Mouse (Mus musculus): ENCODE measurements at regions not wholly inside any gene's neighbourhood (a gene's known extent, or its start where the extent isn't known, plus 50 kb on each side); places are given as distances from the start of the nearest gene placed in this dataset.
"Not testable (repeated sequence)": the region's sequence is repeated elsewhere in the genome, so short reads cannot be mapped to it uniquely, and the experiment has no call there.

DNA sequence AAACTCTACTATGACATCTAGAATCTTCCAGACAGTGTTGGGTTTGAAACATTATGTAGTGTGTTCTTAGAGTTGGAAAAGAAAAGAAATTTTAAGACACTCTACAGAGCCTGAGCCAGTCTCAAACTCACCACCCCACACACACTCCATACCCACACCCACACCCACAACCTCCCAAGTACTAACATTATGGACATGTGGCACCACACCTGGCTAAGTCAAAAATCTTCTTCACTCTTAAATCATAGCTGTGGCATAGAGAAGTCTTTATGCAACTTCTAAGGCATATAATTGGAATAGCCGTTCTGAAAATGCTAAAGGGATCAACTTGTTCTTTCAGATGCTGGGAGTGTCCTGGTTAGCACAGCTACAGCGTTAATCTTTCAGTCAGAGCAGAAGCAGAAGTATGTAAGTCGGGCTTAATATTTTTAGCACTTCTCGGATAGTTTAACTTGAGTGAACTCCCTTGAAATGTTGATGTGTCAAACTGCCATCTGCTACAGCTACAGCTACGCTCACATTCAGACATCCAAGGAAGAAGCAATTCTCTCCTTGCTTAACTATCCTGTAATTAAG is 68.6 kb upstream of the Creb1 start:
- no peak for DNase-seq (ENCODE audit: low read depth)

DNA sequence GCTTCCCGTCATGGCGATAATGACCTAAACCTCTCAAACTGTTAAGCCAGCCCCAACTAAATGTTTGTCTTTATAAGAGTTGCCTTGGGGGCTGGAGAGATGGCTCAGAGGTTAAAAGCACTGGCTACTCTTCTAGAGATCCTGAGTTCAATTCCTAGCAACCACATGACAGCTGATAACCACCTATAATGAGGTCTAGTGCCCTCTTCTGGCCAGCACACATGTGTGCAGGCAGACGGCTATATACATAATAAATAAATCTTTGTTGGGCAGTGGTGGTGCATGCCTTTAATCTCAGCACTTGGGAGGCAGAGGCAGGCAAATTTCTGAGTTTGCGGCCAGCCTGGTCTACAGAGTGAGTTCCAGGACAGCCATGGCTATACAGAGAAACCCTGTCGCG is 70.8 kb upstream of the Creb1 start:
- not testable (repeated sequence) for DNase-seq (ENCODE audit: low read depth)

DNA sequence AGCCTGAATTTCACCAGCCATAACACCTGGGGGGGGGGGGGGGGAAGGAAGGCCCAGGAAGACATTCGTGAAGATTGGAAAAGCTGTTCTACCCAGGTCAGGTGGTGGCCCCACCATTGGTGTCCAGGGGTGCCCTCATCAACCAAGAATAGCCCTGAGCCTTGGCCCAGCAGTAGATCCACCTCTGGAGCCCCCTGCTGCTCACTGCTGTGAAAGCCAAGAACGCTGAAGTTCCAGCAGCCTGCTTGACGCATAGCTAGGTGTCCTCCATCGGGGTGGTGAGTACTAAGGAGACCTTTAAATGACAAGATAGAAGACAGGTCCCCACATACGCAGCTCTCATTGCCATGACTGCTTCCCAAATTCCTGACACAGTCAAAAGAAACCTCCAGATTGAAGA is 74.6 kb upstream of the Creb1 start:
- DNase-seq (ENCODE audit: low read depth): no peak

DNA sequence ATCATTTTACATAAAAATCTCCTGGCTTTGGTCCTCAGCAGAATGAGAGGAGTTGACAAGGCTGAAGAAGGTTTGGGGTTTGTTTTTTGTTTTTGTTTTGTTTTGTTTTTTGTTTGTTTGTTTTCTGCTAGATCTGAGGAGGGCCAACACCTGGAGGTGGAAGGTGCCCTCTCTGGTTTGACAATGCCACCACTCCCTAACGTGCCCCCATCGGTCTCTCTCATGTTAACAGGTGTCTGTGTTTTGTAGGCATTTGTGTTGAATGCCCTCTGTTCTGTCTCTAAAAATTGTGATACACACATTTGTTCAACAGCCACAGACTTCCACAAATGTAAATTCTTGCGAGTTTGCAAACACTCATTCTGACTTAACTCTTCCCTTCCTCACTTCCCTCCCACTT is 83.3 kb upstream of the Creb1 start:
- DNase-seq (ENCODE audit: low read depth): no peak

DNA sequence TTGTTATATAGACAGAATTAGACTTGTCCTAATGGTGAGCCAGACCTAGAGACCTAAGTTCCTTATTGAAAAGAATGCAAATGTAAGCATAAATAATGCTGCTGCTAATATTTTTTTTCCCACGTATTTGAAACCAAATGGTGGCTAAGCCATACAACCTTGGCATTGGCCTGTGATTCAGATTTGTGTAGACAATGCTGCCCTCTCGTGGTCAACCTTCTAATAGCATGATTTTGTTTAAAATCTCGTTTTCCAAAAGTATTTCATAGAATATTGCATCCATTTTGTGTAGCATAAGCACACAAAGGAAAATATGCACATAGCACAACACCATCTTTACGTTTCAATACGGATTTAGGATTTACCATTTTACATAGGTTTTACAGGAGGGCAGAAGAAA is 84.4 kb upstream of the Creb1 start:
- peak; percentile 92 for DNase-seq (ENCODE audit: low read depth)

DNA sequence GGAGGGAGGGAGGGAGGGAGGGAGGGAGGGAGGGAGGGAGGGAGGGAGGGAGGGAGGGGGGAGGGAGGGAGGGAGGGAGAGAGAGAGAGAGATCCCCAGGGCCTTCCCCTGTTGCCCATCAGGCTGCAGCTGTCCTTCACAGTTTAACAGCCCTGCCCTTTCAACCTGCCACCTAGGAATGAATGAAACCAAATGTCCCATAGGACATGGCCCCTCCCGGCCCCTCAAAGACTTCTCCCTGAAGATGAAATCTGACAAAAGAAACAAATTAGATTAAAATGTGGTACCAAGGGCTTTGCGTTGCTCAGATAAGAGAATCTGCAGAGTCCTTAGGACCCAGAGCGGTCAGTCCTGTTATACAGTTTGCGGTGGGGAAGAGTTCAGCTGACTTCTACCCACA is 86.0 kb upstream of the Creb1 start:
- no peak for DNase-seq (ENCODE audit: low read depth)

DNA sequence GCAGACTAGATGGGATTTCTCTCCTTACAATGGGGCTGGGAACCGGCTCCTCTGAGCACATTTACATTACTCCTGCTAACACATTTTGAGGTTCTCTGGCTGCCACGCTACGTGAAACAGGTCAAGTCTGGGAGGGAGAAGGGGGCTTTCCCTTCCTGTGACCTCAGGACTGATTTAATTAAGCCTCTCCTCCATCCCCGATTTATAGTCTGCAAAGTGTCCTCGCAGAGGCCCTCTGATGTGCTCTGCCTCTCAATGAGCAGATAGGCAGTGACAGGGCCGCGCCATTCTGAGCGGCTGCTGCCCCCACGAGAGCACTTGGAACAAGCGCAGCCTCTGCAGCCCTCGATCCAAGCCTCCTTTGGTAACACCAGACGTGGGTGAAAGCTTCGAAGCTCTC is 86.5 kb upstream of the Creb1 start:
- peak; percentile 90 for DNase-seq (ENCODE audit: low read depth)

DNA sequence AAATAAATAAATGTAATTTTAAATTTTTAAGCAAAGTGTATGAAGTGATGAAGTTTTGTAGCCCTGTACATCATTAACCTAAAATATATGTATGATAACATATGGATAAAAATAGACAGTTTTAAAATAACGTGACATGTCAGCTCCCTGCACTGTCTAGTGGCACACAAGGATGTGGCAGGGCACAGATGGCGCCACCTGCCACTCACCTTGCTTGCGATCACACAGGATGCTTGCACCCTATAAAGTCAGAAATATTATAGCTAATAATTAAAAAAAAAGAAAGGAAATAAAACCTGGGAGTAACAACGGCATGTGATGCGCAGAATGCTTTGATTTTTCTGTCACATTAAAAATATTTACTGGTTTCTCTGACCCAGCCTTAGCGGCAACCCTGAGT is 89.0 kb upstream of the Creb1 start:
- DNase-seq (ENCODE audit: low read depth): no peak

DNA sequence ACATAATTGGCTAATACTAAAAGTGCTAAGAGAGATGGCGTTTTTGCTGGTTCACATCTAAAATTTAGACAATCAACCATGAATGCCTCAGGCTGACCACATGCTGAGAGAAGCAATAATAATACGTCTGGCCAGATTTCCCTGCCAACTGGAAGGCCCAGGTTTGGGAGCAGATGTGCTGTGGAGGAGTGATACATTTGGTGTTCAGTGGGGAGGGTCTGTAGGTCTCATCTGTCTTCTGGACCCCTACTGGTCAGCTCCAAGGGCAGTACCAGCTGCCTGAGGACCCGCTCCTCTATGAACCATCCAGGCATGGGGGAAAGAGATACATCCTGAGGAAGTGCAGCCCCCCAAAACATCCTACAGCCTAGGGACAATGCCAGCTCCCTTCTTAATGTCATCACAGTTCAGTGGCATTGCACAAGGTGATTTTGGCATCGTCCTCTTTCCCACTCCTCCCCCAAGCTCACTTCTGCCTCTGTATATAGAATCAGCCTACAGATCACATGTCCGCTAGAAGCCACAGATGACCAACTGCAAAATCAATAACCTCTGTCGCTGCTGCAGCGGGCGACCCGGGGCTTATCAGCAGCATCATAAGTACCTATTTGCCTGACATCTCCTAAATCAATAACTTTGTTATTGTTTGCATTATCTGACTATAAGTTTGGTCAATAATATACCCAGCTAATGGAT is 90.1 kb upstream of the Creb1 start:
- no peak for DNase-seq (ENCODE audit: low read depth)

DNA sequence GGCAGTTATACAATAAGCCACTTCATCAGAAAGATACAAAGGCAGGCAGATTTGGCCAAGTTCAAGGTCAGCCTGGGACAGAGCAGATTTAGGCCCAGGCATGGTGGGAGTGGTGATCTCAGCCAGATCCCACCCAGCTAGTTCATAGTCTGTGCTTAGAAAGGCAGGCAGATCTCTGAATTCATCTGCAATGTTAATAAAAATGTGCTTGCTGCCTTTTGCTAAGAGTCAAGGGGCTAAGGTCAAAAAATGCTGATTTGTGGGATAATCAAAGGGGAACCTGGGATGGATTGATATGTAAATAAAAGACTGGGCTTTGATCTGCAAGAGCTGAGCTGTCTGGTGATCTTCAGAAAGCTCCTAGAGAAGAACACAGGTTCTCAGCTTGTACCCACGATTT is 109.2 kb upstream of the Creb1 start:
- DNase-seq (ENCODE audit: low read depth): no peak

DNA sequence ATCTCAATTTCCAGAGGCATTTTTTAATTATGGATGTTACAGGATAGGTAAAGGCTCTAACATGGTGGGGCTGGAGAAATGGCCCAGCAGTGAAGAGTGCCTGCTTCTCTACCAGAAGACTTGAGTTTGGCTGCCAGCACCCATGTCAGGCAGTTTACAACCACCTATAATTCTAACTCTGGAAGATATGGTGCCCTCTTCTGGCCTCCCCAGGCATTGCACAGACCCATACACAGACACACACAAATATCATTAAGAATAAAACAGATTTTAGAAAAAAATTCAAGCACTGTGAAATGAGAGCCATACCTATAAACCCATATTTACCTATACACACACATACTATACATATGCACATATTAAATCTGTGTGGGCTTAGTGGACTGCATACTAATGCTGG is 113.9 kb upstream of the Creb1 start:
- DNase-seq (ENCODE audit: low read depth): peak; percentile 31

DNA sequence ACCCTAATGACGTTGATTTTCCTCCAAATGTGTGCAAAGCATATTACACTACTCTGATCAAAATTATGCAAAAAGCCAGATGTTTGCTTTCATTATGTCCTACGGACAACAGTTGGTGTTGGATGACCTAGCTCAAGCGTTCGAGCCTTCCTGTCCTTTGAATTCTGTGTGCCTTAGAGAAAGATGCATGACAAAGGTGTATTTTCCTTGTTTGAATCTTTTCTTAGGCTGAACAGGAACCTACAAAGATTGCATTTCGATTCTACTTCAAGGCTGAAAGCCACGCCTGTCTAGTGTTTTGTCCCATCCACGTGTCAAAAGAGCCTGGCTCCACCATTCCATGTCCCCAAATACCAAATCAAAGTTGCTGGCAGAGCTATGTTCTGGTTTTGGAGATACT is 116.5 kb upstream of the Creb1 start:
- DNase-seq (ENCODE audit: low read depth): no peak

DNA sequence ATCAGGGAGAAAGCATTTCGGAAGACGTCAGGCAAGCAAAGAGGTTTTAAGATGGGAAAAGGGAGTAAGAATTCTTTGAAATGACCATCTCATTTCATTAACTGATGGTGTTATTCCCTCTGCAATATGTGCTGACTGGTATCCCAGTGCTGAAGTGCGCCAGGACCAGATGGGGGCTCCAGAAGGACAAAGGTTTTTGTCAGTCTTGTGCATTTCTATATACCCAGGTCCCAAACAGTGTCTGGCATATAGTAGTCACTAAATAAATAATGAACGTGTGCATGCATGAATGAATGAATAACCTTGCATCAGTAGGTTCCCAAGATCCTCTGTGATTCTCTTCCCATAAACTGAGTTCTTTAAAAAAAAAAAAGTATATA is 119.3 kb upstream of the Creb1 start:
- no peak for DNase-seq (ENCODE audit: low read depth)

DNA sequence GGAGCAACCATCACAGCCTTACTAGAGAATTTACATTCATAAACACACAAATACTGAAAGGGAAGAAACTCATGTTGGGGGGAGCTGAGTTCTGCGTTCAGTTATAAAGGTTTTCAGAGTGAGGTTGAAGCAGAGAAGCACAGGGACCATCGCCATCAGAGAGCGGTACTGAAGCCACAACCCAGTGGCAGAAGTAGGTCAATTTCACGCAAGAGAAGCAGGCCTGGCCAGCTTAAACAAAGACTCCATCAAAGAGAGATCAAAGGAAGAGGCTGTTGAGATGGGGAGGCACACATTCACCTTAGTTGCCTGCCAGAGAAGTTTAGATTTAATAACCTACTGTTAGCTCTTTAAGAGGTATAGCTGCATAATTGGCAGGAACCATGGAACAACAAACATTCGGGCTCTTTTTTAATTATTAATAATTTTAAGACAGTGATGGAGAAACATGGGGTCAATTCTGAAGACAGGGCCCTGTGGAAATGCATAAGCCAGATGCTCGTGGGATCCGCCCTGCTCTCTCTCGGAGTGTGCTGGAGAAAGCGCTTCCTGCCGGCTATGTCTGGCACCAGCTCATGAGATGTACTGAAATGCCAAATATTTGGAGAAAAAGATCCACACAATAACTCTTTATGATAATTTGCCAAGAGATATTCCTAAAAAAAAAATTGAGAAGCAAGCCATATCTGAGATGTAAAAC is 119.8 kb upstream of the Creb1 start:
- DNase-seq (ENCODE audit: low read depth): no peak

DNA sequence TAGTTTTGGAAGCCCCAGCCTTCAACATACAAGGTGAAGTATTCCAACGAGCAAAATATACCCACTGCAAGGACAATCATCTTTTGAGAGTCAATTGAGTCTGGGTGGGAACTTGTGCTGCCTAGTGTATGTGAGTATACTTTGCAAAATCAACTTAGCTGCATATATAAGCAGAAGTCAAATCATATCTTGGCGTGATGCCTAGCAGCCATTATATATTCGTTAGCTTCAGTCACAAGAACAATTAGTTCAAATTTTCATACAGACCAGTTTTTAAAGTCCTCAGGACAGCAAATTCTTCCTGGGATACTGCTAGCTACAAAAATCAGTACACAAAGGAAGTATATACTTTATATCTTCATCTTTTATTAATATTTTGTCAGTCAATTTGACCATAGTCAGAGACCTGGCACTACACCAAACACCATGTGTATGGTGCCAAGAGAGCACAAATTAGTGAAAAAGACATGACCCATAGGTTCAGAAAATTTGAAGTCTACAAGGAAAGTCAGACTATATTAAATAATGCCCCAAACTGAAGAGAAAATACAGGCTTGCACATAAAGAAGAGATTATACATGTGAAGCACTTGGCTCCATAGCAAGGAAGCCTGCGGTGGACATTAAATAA is 120.5 kb upstream of the Creb1 start:
- DNase-seq (ENCODE audit: low read depth): no peak

DNA sequence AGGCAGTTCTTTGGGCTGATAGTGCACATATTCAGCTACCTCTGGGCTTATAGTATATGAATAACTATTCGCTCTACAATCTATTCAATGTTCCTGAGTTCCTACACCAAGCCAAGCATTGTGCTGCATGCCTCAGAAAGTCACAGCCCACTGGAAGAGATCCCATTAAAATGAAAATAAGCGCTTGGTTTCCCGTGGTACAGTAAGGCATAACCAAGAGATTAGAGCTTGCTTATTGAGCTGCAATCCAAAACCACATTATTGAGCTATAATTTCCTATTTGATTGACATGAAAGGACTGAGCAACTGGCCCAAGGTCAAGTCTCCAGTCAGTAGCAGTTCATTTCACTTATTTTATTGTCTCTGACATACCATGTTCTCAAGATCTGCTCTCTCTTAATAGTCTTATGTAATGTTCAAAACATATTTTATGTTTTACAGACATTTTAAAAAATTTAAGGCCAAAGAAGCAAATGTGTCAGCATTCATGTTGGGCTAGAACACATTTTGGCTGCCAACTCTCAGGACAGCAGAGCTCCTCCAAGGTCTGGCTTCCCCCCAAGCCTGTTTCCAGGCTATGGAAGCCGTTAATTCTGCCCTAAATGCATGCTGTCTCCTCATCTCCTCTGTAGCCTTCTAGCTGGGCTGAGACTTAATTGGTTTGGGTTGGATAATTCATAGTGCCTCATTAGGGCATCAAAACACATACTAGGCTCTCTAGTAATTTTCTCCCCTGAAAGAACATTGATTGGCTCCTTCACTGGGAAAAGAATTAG is 123.5 kb upstream of the Creb1 start:
- DNase-seq (ENCODE audit: low read depth): peak; percentile 48

DNA sequence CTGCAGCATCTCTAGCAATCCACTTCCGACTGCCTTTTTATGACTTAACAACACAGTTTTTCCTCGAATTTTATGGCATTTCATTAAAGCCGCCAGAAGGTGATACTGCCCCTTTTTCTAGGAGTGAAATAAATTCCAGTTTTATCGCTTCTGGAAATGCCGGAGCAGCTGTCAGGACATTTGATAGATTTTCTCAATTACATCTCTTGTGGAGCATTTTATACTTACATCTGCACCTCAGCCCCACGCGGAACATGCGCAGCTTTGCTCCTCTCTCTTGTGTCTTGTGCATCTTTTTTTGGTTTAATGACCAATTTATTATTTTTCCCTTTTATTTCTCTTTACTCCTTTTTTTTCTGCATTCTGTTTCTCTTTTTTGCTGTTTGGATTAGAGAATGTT is 140.9 kb upstream of the Creb1 start:
- DNase-seq (ENCODE audit: low read depth): no peak

DNA sequence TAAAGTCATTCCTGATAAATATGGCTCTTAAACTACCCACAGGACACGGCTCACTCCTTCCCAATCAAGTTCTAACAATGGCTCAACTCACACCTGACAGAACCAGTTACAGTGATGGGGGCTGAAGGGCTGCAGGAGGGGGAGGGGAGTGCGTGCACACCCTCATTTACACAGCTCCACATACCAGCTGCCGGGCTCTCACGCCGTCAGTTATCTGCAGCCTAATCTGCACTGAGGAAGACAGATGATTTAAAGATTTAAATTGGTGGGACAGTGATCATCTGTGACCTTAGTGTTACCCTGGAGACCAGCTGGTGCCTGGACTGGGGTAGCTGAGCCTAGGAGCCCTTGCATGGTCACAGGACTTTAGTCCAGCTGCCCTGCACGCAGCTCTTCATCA is 151.2 kb upstream of the Creb1 start:
- no peak for DNase-seq (ENCODE audit: low read depth)

DNA sequence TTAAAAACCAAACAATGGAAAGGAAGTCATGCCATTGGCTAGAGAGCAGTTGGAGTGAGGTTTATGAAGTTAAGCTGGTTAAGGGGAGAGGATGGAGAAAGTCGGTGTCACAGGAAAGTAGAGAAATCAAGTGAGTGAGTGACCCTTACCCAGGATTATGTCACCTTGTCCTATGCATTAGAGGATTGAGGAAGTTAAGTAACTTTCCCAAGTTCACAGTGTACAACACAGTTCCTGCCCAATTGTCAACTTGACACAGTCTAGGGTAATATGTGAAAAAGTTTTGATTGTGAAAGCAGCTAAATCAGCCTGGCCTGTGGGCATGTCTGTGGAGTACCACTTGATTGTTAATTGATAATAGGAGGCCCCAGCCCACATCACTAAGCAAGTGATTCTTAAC is 156.0 kb upstream of the Creb1 start:
- not testable (repeated sequence) for DNase-seq (ENCODE audit: low read depth)

DNA sequence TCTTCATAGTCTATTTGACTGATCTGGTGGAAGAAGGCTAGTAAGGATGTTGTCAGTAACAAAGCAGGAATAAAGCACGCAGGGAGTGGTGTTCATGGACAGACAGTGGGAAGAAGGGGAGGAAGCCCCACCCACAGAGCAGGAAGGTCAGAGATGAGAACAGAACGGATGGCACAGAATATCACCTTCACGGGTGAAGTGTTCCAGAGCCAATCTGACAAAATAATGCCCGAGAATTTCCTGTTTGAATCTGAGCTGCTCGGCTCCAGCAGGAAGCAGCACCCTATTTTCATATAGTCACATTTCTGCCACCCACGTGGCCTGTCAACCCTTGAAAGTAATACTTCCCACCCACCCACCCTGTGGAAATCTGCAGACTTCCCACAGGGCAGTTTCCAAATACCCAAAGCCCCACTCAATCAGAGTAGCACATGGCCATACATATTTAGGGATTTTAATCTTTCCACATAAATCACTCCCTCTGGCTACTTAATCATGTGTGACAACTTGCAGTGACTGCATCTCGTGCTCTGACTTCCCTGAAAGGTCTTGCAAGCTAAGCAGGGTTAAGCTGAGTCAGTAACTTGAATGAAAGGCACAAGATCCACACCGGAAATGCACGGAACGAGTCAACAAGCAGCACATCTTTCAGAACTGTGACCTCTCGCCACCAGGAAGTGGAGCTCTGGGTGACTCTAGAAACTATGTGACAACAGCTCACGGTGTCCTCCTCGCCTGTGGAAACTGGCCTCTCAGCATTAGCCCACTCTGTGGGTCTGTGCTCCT is 158.0 kb upstream of the Creb1 start:
- DNase-seq (ENCODE audit: low read depth): peak; percentile 27

DNA sequence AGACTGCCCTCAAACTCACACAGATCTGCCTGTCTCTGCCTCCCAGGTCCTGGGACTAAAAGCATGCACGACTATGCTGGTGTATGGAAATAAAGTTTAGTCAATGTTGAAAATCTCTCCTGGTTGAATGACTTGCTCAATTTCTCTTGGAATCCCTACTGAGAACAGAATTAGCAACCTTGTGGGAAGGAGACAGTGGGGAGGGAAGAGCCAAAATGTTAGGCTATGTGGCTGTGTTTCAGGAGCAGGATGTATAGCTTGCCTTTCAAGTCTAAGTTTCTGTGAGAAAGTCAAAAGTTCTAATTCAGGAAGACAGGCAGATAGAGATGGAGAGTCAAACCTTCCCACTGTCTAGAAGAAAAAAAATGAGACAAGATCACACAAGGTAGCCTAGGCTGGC is 168.3 kb upstream of the Creb1 start:
- no peak for DNase-seq (ENCODE audit: low read depth)

All from NIH3T3 (cell line).